Mouse (Mus musculus): ENCODE data around the gene Zbtb39.

Zbtb39 gene

GRCm38 (mm10) chr10:127739083-127739660 is at the start of gene Zbtb39:
Gene Zbtb39 (plus strand): TSS chr10:127739538.
- peak; percentile 46 to 59 for DNase-seq (ENCODE audit: low spot score in 2 of 2)

- DNase-seq (ENCODE audit: low spot score in 2 of 2): no peak
These were observed 48.3 kb upstream of the Zbtb39 start for GRCm38 (mm10) chr10:127691053-127691452.

GRCm38 (mm10) chr10:127694636-127695035 is 44.7 kb upstream of the Zbtb39 start:
- DNase-seq (ENCODE audit: low spot score in 2 of 2): no peak

GRCm38 (mm10) chr10:127695775-127696174 is 43.6 kb upstream of the Zbtb39 start:
- DNase-seq (ENCODE audit: low spot score in 2 of 2): no peak

- no peak for DNase-seq (ENCODE audit: low spot score in 2 of 2)
These were observed 40.4 kb upstream of the Zbtb39 start for GRCm38 (mm10) chr10:127698966-127699365.

- no peak for DNase-seq (ENCODE audit: low spot score in 2 of 2)
These were observed 36.0 kb upstream of the Zbtb39 start for GRCm38 (mm10) chr10:127703299-127703698.

GRCm38 (mm10) chr10:127704293-127704692 is 35.0 kb upstream of the Zbtb39 start:
- no peak for DNase-seq (ENCODE audit: low spot score in 2 of 2)

- no peak for DNase-seq (ENCODE audit: low spot score in 2 of 2)
These were observed 34.5 kb upstream of the Zbtb39 start, which contains the start of gene Myo1a for GRCm38 (mm10) chr10:127704766-127705220. Gene Myo1a (plus strand): TSS chr10:127705170.

GRCm38 (mm10) chr10:127705783-127706182 is 33.6 kb upstream of the Zbtb39 start:
- DNase-seq (ENCODE audit: low spot score in 2 of 2): no peak

- no peak for DNase-seq (ENCODE audit: low spot score in 2 of 2)
These were observed 31.6 kb upstream of the Zbtb39 start for GRCm38 (mm10) chr10:127707721-127708120.

GRCm38 (mm10) chr10:127708850-127709370 is 30.4 kb upstream of the Zbtb39 start:
- DNase-seq (ENCODE audit: low spot score in 2 of 2): no peak

GRCm38 (mm10) chr10:127710331-127710730 is 29.0 kb upstream of the Zbtb39 start:
- no peak for DNase-seq (ENCODE audit: low spot score in 2 of 2)

GRCm38 (mm10) chr10:127712736-127713135 is 26.6 kb upstream of the Zbtb39 start:
- no peak for DNase-seq (ENCODE audit: low spot score in 2 of 2)

GRCm38 (mm10) chr10:127721671-127722418 is 17.5 kb upstream of the Zbtb39 start:
- no peak for DNase-seq (ENCODE audit: low spot score in 2 of 2)

- DNase-seq (ENCODE audit: low spot score in 2 of 2): no peak
These were observed 15.2 kb upstream of the Zbtb39 start, which contains the start of gene Tac2 for GRCm38 (mm10) chr10:127724178-127724577. Gene Tac2 (plus strand): TSS chr10:127724478.

GRCm38 (mm10) chr10:127725136-127725535 is 14.2 kb upstream of the Zbtb39 start:
- no peak for DNase-seq (ENCODE audit: low spot score in 2 of 2)

- no peak for DNase-seq (ENCODE audit: low spot score in 2 of 2)
These were observed 10.9 kb upstream of the Zbtb39 start for GRCm38 (mm10) chr10:127728437-127728836.

- DNase-seq (ENCODE audit: low spot score in 2 of 2): no peak
These were observed 8.9 kb upstream of the Zbtb39 start for GRCm38 (mm10) chr10:127730285-127730932.

- no peak for DNase-seq (ENCODE audit: low spot score in 2 of 2)
These were observed 8.4 kb upstream of the Zbtb39 start for GRCm38 (mm10) chr10:127730933-127731310.

GRCm38 (mm10) chr10:127731397-127731796 is 7.9 kb upstream of the Zbtb39 start:
- no peak for DNase-seq (ENCODE audit: low spot score in 2 of 2)

- no peak for DNase-seq (ENCODE audit: low spot score in 2 of 2)
These were observed 4.9 kb upstream of the Zbtb39 start for GRCm38 (mm10) chr10:127734434-127734833.

- DNase-seq (ENCODE audit: low spot score in 2 of 2): no peak
These were observed 3.1 kb upstream of the Zbtb39 start for GRCm38 (mm10) chr10:127736266-127736665.

All from frontal cortex, postnatal 25 days (tissue).